Mouse (Mus musculus) thymus, postnatal 10 days (tissue): ENCODE measurements around the gene Tars2.

Source experiments
- DNase-seq, 2 experiments: peaks; one replicate each; pipeline ENCODE4 v3.0.0; 2021; ENCODE audit warnings: low spot score in 2 of 2

The Tars2 gene

DNA sequence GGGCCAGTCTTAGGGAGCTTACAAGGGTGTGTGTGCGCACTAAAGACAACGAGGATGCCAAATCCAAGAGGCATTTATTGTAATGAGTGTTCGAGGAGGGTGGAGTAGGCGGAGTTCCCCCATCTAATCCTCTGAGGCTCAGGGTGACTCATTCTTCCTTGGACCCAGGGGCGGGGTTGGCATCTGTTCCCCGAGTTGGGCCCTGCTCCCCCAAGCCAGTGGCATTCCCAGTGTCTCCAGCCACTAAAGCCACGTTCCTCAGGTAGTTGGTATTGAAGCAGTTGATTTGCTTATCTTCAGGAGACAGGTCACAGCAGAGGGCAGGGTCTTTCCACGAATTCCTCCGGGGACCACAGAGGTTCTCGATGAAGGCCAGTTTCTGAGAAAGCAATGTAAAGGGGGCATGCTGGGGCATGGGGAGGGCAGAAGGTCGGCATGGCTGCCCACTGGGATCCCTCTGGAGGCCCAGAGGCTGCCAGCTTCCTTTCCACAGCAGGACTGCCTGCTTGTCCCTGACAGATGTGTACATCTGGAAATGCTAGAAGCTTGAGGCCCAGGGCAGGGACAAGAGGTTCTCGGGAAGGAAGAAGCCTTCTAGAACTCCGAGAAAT is 25.8 kb downstream of the Tars2 start:
- no peak for DNase-seq

DNA sequence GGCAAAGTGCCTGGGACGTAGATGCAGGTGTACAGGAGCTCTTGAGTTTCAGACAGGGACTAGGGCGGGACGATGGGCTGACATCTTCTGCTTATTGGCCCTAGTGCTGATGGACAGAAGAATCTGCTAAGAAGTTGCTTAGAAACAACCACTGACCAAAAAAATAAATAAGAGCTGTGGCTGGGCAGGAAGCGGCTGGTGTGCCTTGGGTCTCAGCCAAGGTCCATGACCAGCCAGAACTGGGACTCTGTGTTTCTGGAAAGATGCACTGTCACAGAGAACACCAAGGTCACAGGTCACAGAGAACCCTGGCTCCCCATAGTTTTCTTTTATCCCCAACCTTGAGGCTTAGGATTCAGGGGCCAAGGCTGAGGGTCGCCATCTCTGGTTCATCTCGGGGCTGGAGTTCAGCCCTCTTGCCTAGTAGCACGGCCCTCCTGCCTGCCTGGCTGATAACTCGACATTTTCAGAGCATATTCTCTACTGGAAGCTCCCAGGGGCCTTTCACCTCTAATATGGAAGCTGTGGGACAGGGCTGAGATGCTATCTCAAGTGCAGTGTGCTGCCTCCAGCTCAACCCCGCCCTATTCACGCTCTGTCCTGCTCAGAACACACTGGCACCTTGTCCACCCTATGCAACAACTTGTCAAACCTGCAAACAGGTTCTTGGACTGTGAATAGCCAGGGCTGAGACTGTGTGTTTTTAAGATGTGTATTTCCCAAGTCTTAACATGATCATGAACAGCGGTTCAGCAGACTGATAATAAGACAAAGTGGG is 27.1 kb downstream of the Tars2 start:
- DNase-seq, result no peak

DNA sequence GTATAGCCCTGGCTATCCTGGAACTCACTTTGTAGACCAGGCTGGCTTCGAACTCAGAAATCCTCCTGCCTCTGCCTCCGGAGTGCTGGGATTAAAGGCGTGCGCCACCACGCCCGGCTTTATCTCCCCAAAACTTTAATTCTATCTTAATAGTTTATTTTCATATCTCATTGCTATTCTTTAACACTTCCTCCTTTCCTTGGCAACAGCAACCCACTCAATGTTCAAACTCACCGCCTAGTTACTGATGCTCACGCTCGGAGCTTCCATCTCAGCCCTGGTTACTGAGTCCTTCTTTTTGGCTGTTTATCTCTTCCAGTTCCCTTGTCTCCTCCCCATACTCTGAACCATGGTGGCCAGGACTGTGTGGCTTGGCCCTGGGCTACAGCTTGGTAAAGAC is 27.7 kb downstream of the Tars2 start:
- no peak for DNase-seq

DNA sequence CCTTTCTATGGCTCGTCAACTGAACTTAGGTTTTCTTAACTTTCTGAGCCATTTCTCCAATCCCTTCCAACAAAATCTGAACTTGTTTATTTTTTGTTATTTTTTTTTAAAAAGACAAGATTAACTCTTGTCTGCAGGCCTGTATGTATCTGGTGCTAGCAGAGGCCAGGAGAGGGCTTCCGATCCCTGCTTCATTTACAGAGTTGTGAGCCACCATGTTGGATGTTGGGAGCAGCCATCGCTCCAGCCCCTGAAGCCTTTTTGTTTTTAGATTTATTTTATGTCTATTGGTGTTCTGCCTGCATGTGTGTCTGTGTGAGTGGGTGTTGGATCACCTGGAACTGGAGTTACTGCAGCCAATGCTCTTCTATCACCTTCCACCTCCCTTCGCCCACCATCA is 28.2 kb downstream of the Tars2 start:
- no peak for DNase-seq

DNA sequence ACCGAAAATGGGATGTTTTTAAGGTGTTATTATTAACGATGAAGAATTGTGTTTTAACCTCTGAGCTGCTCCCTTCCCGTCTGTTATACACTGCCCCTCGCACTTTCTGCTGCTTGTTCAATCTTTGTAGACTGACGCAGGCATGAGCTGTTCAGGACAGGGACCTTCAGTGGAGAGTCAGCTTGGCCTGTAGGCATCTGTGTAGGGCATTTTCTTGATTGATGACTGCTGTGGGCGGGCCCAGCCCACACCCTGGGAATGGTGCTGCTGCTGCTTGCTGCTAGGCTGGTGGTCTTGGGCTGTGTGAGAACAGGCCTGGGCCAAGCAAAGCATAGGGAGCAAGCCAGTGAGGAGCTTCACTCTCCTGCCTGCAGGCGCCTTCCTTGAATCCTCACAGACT is 29.6 kb downstream of the Tars2 start:
- no peak for DNase-seq

DNA sequence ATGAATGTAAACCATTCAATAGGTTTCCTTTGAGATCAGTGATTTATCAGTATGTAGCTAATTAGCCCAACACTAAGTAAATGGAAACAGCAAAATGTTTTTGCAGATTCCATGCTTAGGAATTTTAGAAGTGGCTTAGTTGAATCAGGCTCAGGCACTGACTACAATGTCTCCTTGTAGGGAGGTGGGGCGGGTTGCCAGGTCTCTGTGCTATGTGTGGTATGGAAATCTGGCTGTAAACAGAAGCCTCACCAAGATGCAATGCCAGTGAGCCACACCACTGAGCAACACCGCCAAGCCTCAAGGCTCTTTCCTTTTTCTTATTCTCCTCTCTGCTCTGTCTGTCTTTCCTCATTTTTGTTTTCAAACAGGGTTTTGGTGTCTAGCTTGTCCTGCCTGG is 31.1 kb downstream of the Tars2 start:
- no peak for DNase-seq

DNA sequence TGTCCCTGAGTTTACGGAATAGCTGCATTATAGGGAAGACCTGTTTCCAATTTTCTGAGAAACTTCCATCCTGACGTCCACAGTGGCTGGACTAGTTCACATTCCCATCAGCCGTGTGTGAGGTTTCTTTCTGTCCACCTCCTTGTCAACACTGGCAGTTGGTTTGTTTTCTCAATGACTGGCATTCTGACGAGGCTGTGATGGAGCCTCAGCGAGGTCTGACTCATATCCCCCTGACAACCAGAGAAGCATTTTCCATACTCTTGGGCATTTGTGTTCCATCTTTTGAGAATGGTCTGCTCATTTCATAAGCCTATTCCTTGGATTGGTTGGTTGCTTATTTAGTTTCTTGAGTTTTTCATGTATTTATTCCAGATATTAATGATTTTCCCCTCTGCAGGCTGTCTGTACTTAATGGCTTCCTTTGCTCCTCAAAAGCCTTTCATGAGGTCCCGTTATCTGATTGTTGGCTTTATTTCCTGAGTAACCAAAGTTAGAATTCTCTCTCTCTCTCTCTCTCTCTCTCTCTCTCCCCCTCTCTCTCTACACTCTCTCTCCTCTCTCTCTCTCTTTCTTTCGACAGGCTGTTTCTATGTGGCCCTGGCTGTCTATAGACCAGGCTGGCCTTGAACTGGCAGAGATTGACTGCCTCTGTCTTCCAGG is 33.2 kb downstream of the Tars2 start:
- no peak for DNase-seq

DNA sequence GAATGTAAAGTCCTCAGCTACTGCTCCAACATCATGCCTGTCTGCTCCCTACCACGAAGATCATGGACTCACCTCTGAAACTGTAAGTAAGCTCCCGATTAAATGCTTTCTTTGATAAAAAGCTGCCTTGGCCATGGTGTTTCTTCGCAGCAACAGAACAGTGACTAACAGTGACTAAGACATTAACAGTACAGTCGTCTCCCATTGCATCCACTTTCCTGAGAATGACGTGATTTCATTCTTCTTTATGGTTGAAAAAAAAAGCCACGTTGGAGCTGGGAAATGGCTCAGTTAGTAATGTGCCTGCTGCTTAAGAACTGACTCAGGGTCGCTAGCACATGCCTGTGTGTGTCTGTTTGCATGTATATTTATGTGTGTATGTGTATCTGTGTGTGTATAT is 34.1 kb downstream of the Tars2 start:
- no peak for DNase-seq

DNA sequence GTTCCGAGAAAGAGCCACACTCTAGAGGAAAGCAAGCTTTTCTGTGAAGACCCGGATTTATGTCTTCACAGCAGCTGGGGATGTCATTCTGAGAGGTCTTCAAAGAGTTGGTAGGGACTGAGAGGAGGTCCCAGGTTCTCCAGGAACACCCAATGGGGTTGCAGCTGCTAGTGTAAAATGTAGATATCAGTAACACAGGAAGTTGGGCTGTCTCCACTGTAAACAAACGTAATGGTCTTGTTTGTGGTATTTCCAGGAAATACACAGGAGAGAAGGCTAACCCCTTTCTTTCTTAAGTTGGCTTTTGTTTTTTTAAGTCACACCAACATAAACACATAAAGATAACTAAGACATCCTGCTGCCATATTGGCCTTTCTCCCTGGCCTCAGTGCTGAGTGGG is 37.6 kb downstream of the Tars2 start:
- peak in 1 of 2 experiments; percentile 14 for DNase-seq

DNA sequence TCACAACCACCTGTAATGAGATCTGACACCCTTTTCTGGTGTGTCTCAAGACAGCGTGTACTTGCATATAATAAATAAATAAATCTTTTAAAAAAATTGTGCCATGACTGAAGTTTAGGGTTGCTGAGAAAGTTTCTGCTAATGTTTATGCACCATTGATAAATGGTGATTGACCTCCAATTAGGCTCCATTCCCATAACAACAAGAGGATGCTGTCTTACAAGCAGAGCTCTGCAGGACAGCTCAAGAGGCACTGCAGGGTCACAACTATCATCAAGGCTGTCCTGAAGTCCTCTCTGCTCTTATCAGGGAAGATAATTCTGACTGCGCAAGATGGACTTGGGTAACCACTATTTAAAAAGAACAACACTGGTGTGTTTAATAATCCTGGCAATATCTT is 41.9 kb downstream of the Tars2 start:
- no peak for DNase-seq

DNA sequence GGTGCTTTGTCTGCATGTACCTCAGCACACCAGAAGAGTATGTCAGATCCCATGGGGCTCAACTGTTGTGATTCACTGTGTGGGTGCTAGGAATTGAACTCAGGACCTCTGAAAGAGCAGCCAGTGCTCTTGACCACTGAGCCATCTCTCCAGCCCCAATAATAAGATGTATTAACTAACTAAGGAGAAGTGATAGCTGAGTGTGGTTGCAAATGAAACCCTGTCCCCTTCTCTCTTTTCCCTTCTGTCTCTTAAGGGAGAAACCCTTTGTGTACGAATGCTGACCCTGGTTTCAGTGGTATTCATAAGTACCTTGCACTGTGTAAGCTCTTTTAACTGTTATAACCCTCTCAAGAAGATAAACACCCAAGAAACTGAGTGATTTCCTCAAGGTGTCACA is 43.9 kb downstream of the Tars2 start:
- DNase-seq, result no peak

DNA sequence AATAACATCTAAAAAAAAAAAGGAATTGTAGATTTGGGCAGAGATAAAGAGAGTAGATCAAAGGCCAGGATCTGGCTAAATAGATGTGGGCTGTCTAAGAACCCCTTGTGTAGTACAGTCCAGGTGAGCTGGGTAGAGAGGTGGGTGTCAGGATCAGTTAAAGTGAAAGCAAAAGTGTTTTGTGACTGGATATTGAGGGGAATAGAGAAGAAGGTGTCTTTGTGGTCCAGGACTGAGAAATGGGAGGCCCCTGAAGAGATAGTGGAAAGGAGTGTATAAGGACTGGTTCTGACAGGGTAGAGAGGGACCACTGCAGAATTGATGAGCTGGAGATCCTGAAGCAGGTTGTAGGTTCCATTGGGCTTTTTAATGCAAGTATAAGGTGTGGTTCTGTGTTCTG is 50.0 kb downstream of the Tars2 start:
- no peak for DNase-seq

DNA sequence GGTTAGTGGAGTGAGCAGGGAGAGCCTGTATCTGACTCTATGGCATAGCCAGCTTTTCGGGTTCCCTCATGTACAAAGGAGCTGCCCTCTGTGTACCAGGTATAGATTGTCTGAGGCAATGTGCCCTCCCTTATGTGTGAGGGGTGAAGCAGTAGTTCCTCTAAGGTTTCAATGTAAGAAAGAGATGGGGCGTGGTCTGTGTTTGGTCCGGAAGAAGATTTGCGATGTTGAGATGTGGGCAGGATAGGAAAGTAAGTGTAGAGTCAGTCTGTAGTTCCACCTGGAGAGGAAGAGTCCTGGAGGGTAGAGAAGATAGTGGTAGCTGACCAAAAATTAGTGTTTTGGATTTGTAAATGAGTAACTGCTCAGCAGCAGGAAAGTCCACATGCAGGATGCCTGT is 51.0 kb downstream of the Tars2 start:
- DNase-seq, result no peak

DNA sequence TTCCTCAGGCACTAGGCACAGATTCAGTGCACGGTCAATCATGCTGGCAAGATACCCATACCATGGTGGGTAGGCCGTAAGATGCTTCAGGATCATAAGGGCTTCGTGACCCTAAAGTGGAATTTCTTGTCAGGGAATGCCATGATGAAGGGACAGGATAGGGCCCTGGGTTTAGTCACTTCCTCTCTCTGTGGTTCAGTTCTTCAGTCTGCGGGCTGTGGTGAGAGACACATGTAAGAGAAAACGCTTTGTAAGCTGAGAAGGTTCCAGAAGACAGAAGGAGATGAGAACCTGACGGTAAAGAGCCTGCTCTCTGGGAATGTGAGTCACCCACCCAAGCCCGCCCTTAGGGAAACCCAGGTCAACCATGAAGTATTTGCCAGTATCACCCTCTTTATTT is 52.5 kb downstream of the Tars2 start:
- DNase-seq, result peak in 1 of 2 experiments; percentile 17

DNA sequence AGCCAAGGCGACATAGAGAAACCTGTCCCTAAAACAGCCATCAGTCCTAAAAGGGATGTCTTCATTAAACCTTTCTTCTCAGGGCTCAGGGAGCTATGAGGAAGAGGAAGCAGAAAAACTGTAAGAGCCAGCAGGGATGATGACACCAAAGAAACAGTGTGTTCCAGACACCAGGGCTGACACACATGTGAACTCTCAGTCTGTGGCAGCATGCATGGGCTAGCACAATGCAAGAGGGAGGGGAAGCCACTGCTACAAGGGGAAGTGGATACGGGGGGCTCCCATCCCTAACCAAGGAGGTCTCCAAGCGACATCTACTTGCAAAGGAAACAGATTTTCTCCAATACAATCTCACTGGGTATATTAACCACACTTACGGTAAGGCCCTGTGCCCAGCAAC is 53.7 kb downstream of the Tars2 start:
- DNase-seq, result no peak

DNA sequence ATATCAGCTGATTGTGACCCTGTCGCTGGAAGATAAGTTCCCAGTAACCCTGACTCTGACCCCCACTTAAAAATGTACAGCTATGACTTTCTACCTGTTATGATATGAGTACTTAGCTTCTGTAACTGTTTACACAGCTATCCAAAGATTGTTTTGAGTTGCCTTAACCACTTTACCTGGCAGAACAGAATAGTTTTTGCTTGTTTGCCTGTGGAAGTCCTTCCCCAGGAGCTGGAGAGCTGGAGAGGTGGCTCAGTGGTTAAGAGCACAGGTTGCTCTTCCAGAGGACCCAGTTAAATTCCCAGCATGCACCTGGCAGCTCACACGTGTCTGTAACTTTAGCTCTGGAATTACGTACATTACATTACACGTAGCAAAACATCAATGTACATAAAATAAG is 55.4 kb downstream of the Tars2 start:
- no peak for DNase-seq

DNA sequence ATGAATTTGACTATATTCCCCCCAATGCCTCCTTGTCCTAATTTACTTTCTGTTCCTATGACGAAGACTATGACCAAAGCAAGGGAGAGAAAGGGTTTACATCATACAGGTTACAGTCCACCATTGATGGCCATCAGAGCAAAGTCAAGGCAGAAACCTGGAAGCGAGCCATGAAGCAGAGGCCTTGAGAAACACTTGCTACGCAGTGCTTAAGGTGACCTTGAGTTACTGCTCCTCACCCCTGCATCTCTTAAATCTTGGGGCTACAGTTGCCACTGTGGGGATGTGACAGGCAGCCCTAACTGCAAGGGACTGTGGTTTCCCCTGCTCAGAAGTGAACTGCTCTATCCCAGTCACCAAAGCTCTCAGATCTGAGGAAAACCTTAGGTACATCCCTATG is 56.7 kb downstream of the Tars2 start:
- DNase-seq, result no peak

DNA sequence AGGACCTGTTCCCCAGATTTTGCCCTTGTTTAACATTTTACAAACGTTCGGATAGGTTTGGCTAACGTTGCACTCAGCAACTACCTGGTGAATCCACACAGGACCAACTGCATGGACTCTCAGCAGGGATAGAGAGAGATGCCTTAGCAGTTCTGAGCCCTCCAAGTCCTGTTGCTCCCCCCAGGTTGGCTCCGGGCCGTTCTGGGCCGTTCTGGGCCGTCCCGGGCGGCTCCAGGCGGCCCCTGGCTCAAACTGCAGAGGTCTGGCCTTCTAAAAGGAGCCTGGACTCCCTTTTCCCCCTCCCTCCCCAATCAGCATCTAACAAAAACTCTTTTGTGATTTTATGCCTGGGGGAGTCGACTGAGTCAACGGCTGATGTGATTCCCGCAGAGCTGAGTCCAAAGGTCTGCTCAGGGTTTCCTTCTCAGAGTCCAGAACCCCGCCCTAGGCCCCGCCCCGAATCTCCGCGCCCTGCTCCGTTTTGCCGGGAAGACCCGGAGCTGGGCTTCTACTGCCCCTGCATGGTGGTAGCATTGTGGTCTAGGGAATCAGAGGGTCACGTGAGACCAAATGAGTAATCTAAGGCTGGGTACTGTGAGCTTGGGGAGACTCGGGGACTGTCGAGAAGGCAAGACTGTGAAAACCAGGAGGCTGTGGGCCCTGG is 58.0 kb downstream of the Tars2 start:
- no peak for DNase-seq

DNA sequence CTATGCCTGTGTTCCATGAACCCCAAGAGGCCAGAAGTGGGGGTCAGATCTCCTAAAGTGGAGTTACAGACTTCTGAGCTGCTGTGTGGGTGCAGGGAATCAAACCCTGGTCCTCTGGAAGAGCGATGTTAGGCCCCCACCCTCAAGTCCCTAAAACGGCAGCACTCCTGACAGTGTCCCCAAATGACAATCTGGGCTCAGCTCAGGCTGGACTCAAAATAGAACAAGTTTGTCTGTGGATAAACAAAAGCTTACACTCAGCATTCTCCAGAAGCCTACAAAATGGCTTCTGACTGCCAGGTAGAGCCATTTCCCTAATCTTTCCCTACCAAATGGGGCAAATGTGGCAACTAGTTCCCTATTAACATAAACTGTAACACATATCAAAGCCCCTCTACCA is 58.9 kb downstream of the Tars2 start:
- DNase-seq, result no peak

DNA sequence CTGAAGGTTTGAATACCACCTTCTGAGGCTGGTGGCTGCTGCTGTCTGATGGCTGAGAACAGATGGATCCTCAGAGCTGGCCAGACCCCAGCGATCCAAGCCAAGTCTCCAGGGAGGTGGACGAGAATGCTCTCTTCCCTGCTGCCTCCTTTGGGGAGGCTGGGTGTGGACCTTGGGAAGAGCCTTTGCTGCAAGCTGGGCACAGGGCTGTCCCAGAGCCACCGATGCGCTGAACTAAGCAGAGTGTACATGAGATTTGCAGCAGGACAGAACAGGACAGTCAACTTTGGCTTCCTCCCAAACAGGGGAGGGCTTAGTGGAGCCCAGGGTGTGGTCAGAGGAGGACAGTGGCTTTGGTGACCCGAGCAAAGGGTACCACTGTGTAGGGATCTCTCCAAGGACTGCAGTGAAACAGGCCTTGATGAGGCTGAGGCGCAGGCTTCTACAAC is 59.7 kb downstream of the Tars2 start:
- DNase-seq, result no peak

DNA sequence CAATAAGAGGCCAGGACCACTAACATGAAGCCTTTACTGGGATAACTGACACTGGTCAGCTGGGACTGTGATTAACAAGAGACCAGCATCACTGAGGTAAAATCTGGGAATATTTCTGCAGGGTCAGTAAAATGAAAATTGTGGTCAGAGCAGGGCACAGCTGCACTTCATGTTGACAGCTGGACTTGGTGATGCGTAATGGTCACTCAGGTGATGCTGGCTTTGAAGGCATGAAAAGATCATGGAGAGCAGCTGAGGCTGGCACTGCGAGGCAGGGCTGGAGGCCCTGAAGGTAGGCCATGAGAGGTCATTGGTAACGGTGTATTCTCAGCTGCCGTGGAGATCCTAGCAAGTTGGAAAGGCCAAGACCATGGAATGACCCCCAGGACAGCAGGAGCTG is 61.7 kb downstream of the Tars2 start:
- DNase-seq, result no peak

DNA sequence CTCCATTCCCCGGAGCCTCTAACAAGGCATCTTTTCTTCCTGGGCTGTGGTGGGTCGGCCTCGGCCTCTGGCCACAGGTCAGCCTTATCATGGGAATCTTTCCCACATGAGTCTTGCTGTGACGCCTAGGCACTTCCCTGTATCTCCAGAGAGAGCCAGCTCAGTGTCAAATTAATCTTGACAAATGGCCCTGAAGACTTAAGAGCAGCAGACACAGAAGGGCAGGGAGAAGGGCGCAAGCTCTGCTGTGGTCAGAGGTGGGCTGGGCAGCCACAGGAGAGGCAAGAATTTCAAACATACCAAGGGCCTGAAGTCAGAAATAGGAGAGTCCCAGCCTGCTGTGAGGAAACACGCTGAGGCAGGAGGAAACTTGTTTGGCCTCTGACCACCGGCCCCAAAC is 63.6 kb downstream of the Tars2 start:
- DNase-seq, result no peak

DNA sequence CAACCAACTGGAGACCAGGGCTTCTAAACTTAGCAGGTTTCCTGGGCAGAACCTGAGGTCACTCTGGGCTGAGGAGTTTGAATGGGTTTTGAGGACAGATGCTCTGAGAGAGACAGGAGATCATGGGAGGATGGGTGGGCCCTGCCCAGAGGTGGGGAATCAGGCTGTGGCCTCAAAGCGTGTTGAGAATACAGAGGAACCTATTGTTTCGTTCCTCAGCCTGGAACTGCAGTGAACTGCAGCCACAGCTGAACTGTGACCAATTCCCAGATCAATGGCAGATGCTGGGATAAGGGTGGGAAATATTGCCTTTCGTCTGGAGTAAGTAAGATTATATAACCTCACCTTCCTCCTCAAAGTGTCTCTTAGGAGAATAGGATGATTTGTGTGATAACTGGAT is 64.2 kb downstream of the Tars2 start:
- no peak for DNase-seq
